Mouse (Mus musculus) CH12.LX (cell line): ENCODE results near the gene Tcaf1. TPM values are rescaled to one million over a fixed set of nuclear protein-coding genes. Genes with fewer than 3 reads are reported as not detected.

Experiments
- DNase-seq: peaks from one replicate; pipeline ENCODE4 v3.0.0-alpha.2; 2013; ENCODE audit errors: extremely low read depth
- H3K27ac ChIP-seq: 2 replicates; pipeline ENCODE4 v1.5.1; 2012; ENCODE audit warnings: low read depth, mild to moderate bottlenecking, control low read depth, moderate library complexity; ENCODE audit not compliant: insufficient read depth
- H3K27me3 ChIP-seq: replicated peaks from 2 replicates; pipeline ENCODE3; 2012; ENCODE audit warnings: inconsistent platforms
- H3K36me3 ChIP-seq, 2 experiments: replicated peaks in 1 of 2; 2 replicates each; pipeline versions ENCODE3 to v1.6.1; 2012; ENCODE audit warnings: inconsistent platforms in 1 of 2, low read length in 1 of 2, mild to moderate bottlenecking in 1 of 2, mixed read lengths in 1 of 2, moderate library complexity in 1 of 2; ENCODE audit not compliant: control insufficient read depth in 1 of 2, insufficient read depth in 1 of 2
- H3K4me1 ChIP-seq, 2 experiments: 2 replicates each; pipeline ENCODE4 v1.6.1; 2012; ENCODE audit warnings: inconsistent platforms in 1 of 2, moderate library complexity in 1 of 2; ENCODE audit not compliant: insufficient read depth in 2 of 2, control insufficient read depth in 1 of 2
- H3K4me2 ChIP-seq: 2 replicates; pipeline ENCODE4 v1.6.1; 2012; ENCODE audit warnings: low read depth, mild to moderate bottlenecking, control low read depth; ENCODE audit not compliant: poor library complexity, insufficient read depth, severe bottlenecking
- H3K4me3 ChIP-seq, 3 experiments: fragments of 150-350 bp in 1 of 3; sonication (generic) in 1 of 3; replicated peaks in 1 of 3; 2 replicates each; pipeline versions ENCODE3 to v1.5.1; 2011 to 2012; ENCODE audit warnings: low read depth in 2 of 3, low read length in 2 of 3, mild to moderate bottlenecking in 2 of 3, moderate library complexity in 2 of 3, control low read depth in 1 of 3, improper control_type of control experiment in 1 of 3, inconsistent platforms in 1 of 3, mixed read lengths in 1 of 3; ENCODE audit not compliant: poor library complexity in 1 of 3
- H3K79me2 ChIP-seq: replicated peaks from 2 replicates; pipeline ENCODE4 v1.6.1; 2012; ENCODE audit warnings: mild to moderate bottlenecking, moderate library complexity; ENCODE audit not compliant: control insufficient read depth, poor library complexity, insufficient read depth, severe bottlenecking; ENCODE audit errors: extremely low read depth
- H3K9ac ChIP-seq: 2 replicates; pipeline ENCODE4 v1.6.1; 2012; ENCODE audit warnings: low read depth, mild to moderate bottlenecking, control low read depth, moderate library complexity; ENCODE audit not compliant: insufficient read depth
- H3K9me3 ChIP-seq: replicated peaks from 2 replicates; pipeline ENCODE3; 2012; ENCODE audit warnings: low read length, inconsistent platforms, mixed read lengths
- BHLHE40 ChIP-seq: IDR thresholded peaks from 2 replicates; pipeline ENCODE4 v1.6.1; 2011; ENCODE audit warnings: mild to moderate bottlenecking, low read depth, low read length, improper control_type of control experiment
- CHD2 ChIP-seq: IDR thresholded peaks from 2 replicates; pipeline ENCODE4 v1.6.1; 2011; ENCODE audit warnings: low read length, improper control_type of control experiment
- ELF1 ChIP-seq: IDR thresholded peaks from 2 replicates; pipeline ENCODE4 v1.6.1; 2014; ENCODE audit warnings: low read depth, mild to moderate bottlenecking, inconsistent platforms, low read length, improper control_type of control experiment
- IRF4 ChIP-seq: IDR thresholded peaks from 2 replicates; pipeline ENCODE4 v1.6.1; 2014; ENCODE audit warnings: low read depth, mild to moderate bottlenecking, inconsistent platforms, low read length, improper control_type of control experiment
- JUN ChIP-seq: IDR thresholded peaks from 2 replicates; pipeline ENCODE4 v1.6.1; 2011; ENCODE audit warnings: low read depth, mild to moderate bottlenecking, low read length, improper control_type of control experiment, moderate library complexity; ENCODE audit not compliant: insufficient read depth
- JUND ChIP-seq: conservative IDR thresholded peaks from 2 replicates; pipeline ENCODE4 v1.6.1; 2011; ENCODE audit warnings: low read depth, low read length, improper control_type of control experiment
- MAZ ChIP-seq: IDR thresholded peaks from 2 replicates; pipeline ENCODE4 v1.6.1; 2012; ENCODE audit warnings: low read depth, mild to moderate bottlenecking, inconsistent platforms, low read length, improper control_type of control experiment, moderate library complexity
- MXI1 ChIP-seq: IDR thresholded peaks from 2 replicates; pipeline ENCODE4 v1.6.1; 2011; ENCODE audit warnings: mild to moderate bottlenecking, low read depth, low read length, improper control_type of control experiment
- MYC ChIP-seq: IDR thresholded peaks from 2 replicates; pipeline ENCODE4 v1.6.1; 2011; ENCODE audit warnings: low read depth, mild to moderate bottlenecking, improper control_type of control experiment, low read length
- PAX5 ChIP-seq: IDR thresholded peaks from 2 replicates; pipeline ENCODE4 v1.6.1; 2012; ENCODE audit warnings: low read length, inconsistent platforms, mixed read lengths
- POLR2A ChIP-seq: IDR thresholded peaks from 2 replicates; pipeline ENCODE4 v1.6.1; 2011; ENCODE audit warnings: low read depth, mild to moderate bottlenecking, improper control_type of control experiment, low read length
- RCOR1 ChIP-seq: conservative IDR thresholded peaks from 2 replicates; pipeline ENCODE4 v1.6.1; 2012; ENCODE audit warnings: low read depth, mild to moderate bottlenecking, inconsistent platforms, low read length, improper control_type of control experiment
- TBP ChIP-seq: conservative IDR thresholded peaks from 2 replicates; pipeline ENCODE4 v1.6.1; 2011; ENCODE audit warnings: low read depth, low read length, improper control_type of control experiment
- TCF12 ChIP-seq: IDR thresholded peaks from 2 replicates; pipeline ENCODE4 v1.6.1; 2014; ENCODE audit warnings: low read depth, mild to moderate bottlenecking, inconsistent platforms, low read length, improper control_type of control experiment
- ZC3H11A ChIP-seq: IDR thresholded peaks from 2 replicates; pipeline ENCODE4 v1.6.1; 2012; ENCODE audit warnings: low read depth, mild to moderate bottlenecking, inconsistent platforms, low read length, improper control_type of control experiment
- ZMIZ1 ChIP-seq: IDR thresholded peaks from 2 replicates; pipeline ENCODE4 v1.6.1; 2012; ENCODE audit warnings: low read depth, mild to moderate bottlenecking, inconsistent platforms, low read length, improper control_type of control experiment
- ZNF384 ChIP-seq: IDR thresholded peaks from 2 replicates; pipeline ENCODE4 v1.6.1; 2012; ENCODE audit warnings: low read depth, low read length, improper control_type of control experiment, inconsistent platforms
- dilution Hi-C: fragments of 300-500 bp; cut with MboI; formaldehyde crosslinking; loops from 2 replicates; pipeline ENCODE4 v1.14.3; 2020; ENCODE audit warnings: low sequenced_read_pairs; ENCODE audit not compliant: extremely low pct_unique_long_range_greater_than_20kb, extremely low pct_ligation_motif_present
- in situ Hi-C: fragments of 300-500 bp; cut with MboI; formaldehyde crosslinking; loops from 3 replicates; pipeline ENCODE4 v1.14.3; 2019; ENCODE audit warnings: low sequenced_read_pairs, low pct_ligation_motif_present, low pct_unique_long_range_greater_than_20kb, mixed read lengths
- polyA plus RNA-seq: library from polyadenylated mRNA; unstranded; fragments of >175 nt; gene quantifications from 2 replicates; pipeline ENCODE4 v1.2.1, GENCODE M21; 2012; ENCODE audit warnings: low read depth; ENCODE audit not compliant: insufficient read length
- total RNA-seq, 2 experiments: library from RNA; depleted of rRNA; stranded (reverse); fragments of 300-350 nt in 1 of 2; fragments of >200 nt in 1 of 2; gene quantifications; 2 replicates each; pipeline ENCODE4 v1.2.3; 2012 to 2014

The Tcaf1 gene
- total and polyA plus RNA-seq, 3 experiments, result not detected

DNA sequence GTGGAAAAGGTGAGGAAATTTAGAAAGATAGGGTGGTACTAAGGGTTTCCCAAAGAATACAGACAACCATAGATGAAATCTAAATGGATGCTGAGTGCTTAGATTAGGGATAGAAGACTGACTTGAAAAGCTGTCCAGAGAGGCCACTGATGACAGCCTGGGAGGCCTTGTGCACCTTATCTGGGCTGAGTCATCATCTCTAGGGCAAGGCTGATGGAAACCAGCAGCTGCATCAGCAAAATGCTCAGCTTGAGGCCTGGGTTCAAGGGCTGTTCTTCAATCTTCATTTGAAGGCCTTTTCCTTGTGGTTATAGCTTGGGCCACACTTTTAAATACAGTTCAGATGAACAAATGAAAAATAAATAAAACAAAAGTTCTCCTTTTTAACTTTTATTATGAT, 8.1 kb upstream of the Tcaf1 start:
- Histone ChIP-seq H3K27me3 (no peaks in the 10 kb centered on the region), H3K4me1 (no peaks in the 10 kb centered on the region), H3K79me2 (no peaks in the 10 kb centered on the region), H3K9me3 (no peaks in the 10 kb centered on the region), H3K4me2 (no peak overlapping the region), H3K9ac (no peak overlapping the region), H3K4me3 (no peak overlapping the region), H3K27ac (no peak overlapping the region), H3K36me3 (no peaks in the 10 kb centered on the region)
- TF ChIP-seq POLR2A, result no peak
- no peak for TF ChIP-seq ZMIZ1
- no peak for TF ChIP-seq ZNF384
- TF ChIP-seq TBP, result no peak
- no peak for TF ChIP-seq IRF4
- TF ChIP-seq RCOR1, result no peak
- TF ChIP-seq CHD2, result no peak
- no peak for TF ChIP-seq ELF1
- no peak for TF ChIP-seq ZC3H11A
- TF ChIP-seq JUND, result no peak
- TF ChIP-seq MXI1, result no peak
- no peak for TF ChIP-seq MYC
- in situ Hi-C loops, result no loop called here
- dilution Hi-C loops, result no loop called here
- no peak for DNase-seq

DNA sequence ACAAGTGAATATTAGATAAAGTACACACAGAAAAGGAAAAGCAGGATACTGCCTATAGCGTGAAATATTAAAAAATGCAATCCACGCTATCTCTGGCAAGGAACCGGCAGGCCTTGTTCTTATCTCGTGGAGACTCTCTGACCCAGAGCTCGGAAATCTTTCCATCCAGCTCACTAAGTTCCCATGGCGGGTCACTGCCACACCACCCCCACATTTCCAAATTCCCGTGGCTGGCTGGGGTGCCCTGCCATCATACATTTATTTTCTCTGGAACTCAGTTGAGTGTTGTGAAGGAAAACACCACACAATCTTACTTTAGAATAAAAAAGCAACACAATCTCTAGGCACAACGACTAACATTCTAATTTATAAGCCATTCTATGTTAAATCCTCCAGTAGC, 4.8 kb upstream of the Tcaf1 start:
- DNase-seq, result no peak
- Histone ChIP-seq H3K27ac (no peak overlapping the region), H3K4me1 (no peaks in the 10 kb centered on the region), H3K9ac (no peak overlapping the region), H3K4me2 (no peak overlapping the region), H3K9me3 (no peaks in the 10 kb centered on the region), H3K27me3 (no peaks in the 10 kb centered on the region), H3K79me2 (no peaks in the 10 kb centered on the region), H3K36me3 (no peaks in the 10 kb centered on the region), H3K4me3 (no peak overlapping the region)
- in situ Hi-C loops (no loop called here), dilution Hi-C loops (no loop called here)
- TF ChIP-seq BHLHE40 (no peak), PAX5 (no peak), MAZ (no peak), ELF1 (no peak), ZC3H11A (no peak), TCF12 (no peak), JUN (no peak)
